Mouse (Mus musculus) gastrocnemius, postnatal 4 days (tissue): ENCODE data around the gene Slc16a3. TPM values are rescaled to one million over a fixed set of nuclear protein-coding genes. Genes with fewer than 3 reads are reported as not detected.

Experiments used
- total RNA-seq, 2 experiments: library from RNA; stranded (reverse); gene quantifications; 2 replicates each; pipeline ENCODE4 v1.2.3; 2021

Gene Slc16a3
- total RNA-seq, 2 experiments from 2014 or later: 151 to 160 TPM

Other genes with a start within 250 kb of the Slc16a3 start
- 10 to 100 TPM; 33.7 to 48.7 TPM for gene Cenpx, start 234.7 kb upstream of the Slc16a3 start, total RNA-seq
- gene Lrrc45, start 234.6 kb upstream of the Slc16a3 start, total RNA-seq: 10 to 100 TPM; 16.0 to 21.0 TPM
- 1 to 10 TPM; 2.5 to 4.8 TPM for gene Rac3, start 227.0 kb upstream of the Slc16a3 start, total RNA-seq
- 1 to 10 TPM; 4.8 to 5.3 TPM for gene Dcxr, start 221.2 kb upstream of the Slc16a3 start, total RNA-seq
- gene Cbr2, start 216.4 kb upstream of the Slc16a3 start, total RNA-seq: 10 to 100 TPM in 1 of 2 experiments, 1 to 10 TPM in 1; 9.5 to 10.4 TPM
- 10 to 100 TPM; 26.7 to 27.1 TPM for gene Hmga1b, start 185.7 kb upstream of the Slc16a3 start, total RNA-seq
- 10 to 100 TPM in 1 of 2 experiments, 1 to 10 TPM in 1; 8.3 to 10.9 TPM for gene Rfng, start 164.3 kb upstream of the Slc16a3 start, total RNA-seq
- gene Gps1, start 164.2 kb upstream of the Slc16a3 start, total RNA-seq: 10 to 100 TPM; 67.1 to 70.9 TPM
- gene Dus1l, start 152.1 kb upstream of the Slc16a3 start, total RNA-seq: 10 to 100 TPM; 37.8 TPM
- 10 to 100 TPM; 48.6 to 49.9 TPM for gene Fasn, start 123.9 kb upstream of the Slc16a3 start, total RNA-seq
- 1 to 10 TPM; 6.2 TPM for gene Ccdc57, start 15.6 kb upstream of the Slc16a3 start, total RNA-seq
- 100 to 1,000 TPM in 1 of 2 experiments, 10 to 100 TPM in 1; 85.4 to 111 TPM for gene Csnk1d, start 42.9 kb downstream of the Slc16a3 start, total RNA-seq
- gene Cd7, start 90.9 kb downstream of the Slc16a3 start, total RNA-seq: not detected
- gene Sectm1b, start 115.1 kb downstream of the Slc16a3 start, total RNA-seq: not detected
- not detected for gene Sectm1a, start 132.7 kb downstream of the Slc16a3 start, total RNA-seq
- not detected for gene Tex19.2, start 170.2 kb downstream of the Slc16a3 start, total RNA-seq
- under 1 TPM in 1 of 2 experiments, not detected in 1; 0.15 TPM for gene Tex19.1, start 197.7 kb downstream of the Slc16a3 start, total RNA-seq
- 1 to 10 TPM; 3.6 to 5.1 TPM for gene Uts2r, start 211.8 kb downstream of the Slc16a3 start, total RNA-seq